Mouse (Mus musculus) embryonic fibroblast, embryonic 13.5 days (primary cell): ENCODE measurements at regions not wholly inside any gene's neighbourhood (a gene's known extent, or its start where the extent isn't known, plus 50 kb on each side); places are given as distances from the start of the nearest gene placed in this dataset.
A peak's percentile ranks its signal among the peaks of the same experiment; 100 is the strongest.

Experiments used
- H3K27ac ChIP-seq: 2 replicates; pipeline ENCODE4 v1.5.1; 2012; ENCODE audit warnings: low read length, control low read depth, inconsistent platforms; ENCODE audit not compliant: insufficient read depth
- H3K4me1 ChIP-seq: 2 replicates; pipeline ENCODE4 v1.6.1; 2011; ENCODE audit warnings: low read length; ENCODE audit not compliant: control insufficient read depth, insufficient read depth
- H3K4me3 ChIP-seq: 2 replicates; pipeline ENCODE4 v1.5.1; 2011; ENCODE audit warnings: mild to moderate bottlenecking, control low read depth, low read length; ENCODE audit not compliant: insufficient read depth
- CTCF ChIP-seq: IDR thresholded peaks from 2 replicates; pipeline ENCODE4 v1.5.1; 2011; ENCODE audit warnings: mild to moderate bottlenecking, control low read depth, low read length, moderate library complexity, borderline replicate concordance; ENCODE audit not compliant: insufficient read depth
- POLR2A ChIP-seq: IDR thresholded peaks from 2 replicates; pipeline ENCODE4 v1.6.1; 2011; ENCODE audit warnings: low read depth, mild to moderate bottlenecking, control low read depth, low read length, moderate library complexity

- Histone ChIP-seq H3K4me1 (peaks cover 20% of the 10 kb centered on the region), H3K4me3 (no peak overlapping the region), H3K27ac (peak overlapping the region; percentile 97)
- no peak for TF ChIP-seq CTCF
- TF ChIP-seq POLR2A, result peak; percentile 36; the same call in 1 of the 2 replicates
Measured at GRCm38 (mm10) chr1:120758762-120759161, 156.5 kb downstream of the En1 start.

GRCm38 (mm10) chr1:120759380-120759779 lies 157.2 kb downstream of the En1 start:
- Histone ChIP-seq H3K4me1 (peaks cover 20% of the 10 kb centered on the region), H3K4me3 (no peak overlapping the region), H3K27ac (peak overlapping the region; percentile 90)
- TF ChIP-seq CTCF, result no peak
- no peak for TF ChIP-seq POLR2A

GRCm38 (mm10) chr1:120761364-120761763 lies 159.1 kb downstream of the En1 start:
- Histone ChIP-seq H3K27ac (no peak overlapping the region), H3K4me3 (no peak overlapping the region), H3K4me1 (peaks cover 16% of the 10 kb centered on the region)
- TF ChIP-seq CTCF, result no peak
- no peak for TF ChIP-seq POLR2A

- Histone ChIP-seq H3K4me1 (peaks cover 15% of the 10 kb centered on the region), H3K27ac (no peak overlapping the region), H3K4me3 (no peak overlapping the region)
- TF ChIP-seq POLR2A, result no peak
- no peak for TF ChIP-seq CTCF
Measured at GRCm38 (mm10) chr1:120762498-120762897, 160.3 kb downstream of the En1 start.

GRCm38 (mm10) chr1:120762921-120763595 lies 160.8 kb downstream of the En1 start:
- TF ChIP-seq POLR2A (no peak), CTCF (no peak)
- peaks cover 13% of the 10 kb centered on the region for H3K4me1 ChIP-seq
- H3K4me3 ChIP-seq, result no peak overlapping the region
- no peak overlapping the region for H3K27ac ChIP-seq

- Histone ChIP-seq H3K4me3 (no peak overlapping the region), H3K27ac (no peak overlapping the region), H3K4me1 (peaks cover 5% of the 10 kb centered on the region)
- TF ChIP-seq CTCF (no peak), POLR2A (no peak)
Measured at GRCm38 (mm10) chr1:120767054-120767453, 164.8 kb downstream of the En1 start.

GRCm38 (mm10) chr1:120771269-120771668 lies 169.1 kb downstream of the En1 start:
- TF ChIP-seq POLR2A, result no peak
- TF ChIP-seq CTCF, result no peak
- H3K4me1 ChIP-seq, result peaks cover 5% of the 10 kb centered on the region
- H3K27ac ChIP-seq, result no peak overlapping the region
- H3K4me3 ChIP-seq, result no peak overlapping the region

- Histone ChIP-seq H3K4me1 (no peaks in the 10 kb centered on the region; the same call in 1 of the 2 replicates), H3K4me3 (no peak overlapping the region), H3K27ac (no peak overlapping the region)
- TF ChIP-seq POLR2A (no peak), CTCF (no peak)
Measured at GRCm38 (mm10) chr1:120776906-120777305, 174.7 kb downstream of the En1 start.

GRCm38 (mm10) chr1:120777468-120777867 lies 175.2 kb downstream of the En1 start:
- no peak for TF ChIP-seq CTCF
- no peak for TF ChIP-seq POLR2A
- Histone ChIP-seq H3K4me3 (no peak overlapping the region), H3K4me1 (no peaks in the 10 kb centered on the region; the same call in 1 of the 2 replicates), H3K27ac (no peak overlapping the region)

- H3K4me3 ChIP-seq, result no peak overlapping the region
- TF ChIP-seq CTCF (no peak), POLR2A (no peak)
- H3K4me1 ChIP-seq, result no peaks in the 10 kb centered on the region
- H3K27ac ChIP-seq, result no peak overlapping the region
Measured at GRCm38 (mm10) chr1:120795245-120795644, 193.0 kb downstream of the En1 start.
